Mouse (Mus musculus): Measurements from ENCODE around the gene Npas3. TPM values are rescaled to one million over a fixed set of nuclear protein-coding genes. Genes with fewer than 3 reads are reported as not detected.

Gene Npas3
- polyA plus RNA-seq, 1 experiment, result not detected

DNA sequence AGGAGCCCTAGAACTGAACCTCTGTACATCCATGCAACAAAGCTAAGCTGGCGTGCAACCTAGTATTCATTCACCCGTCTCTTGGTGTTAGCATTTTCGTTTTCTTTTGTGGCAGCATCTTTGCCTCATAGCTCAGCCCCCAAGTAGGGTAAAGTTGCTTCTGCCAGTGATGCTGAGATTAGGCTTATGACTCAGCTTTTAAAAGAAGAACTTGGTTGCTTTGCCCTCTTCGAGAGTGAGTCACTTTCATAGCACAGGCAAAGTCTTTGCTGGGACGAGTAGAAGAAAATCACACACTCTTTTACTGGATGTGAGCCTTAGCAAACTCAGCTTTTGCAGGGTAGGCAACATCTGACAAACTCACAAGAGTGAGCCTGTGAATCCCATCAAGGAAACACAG lies 332.7 kb downstream of the Npas3 start:
- H3K9me3 ChIP-seq (ENCODE audit: control insufficient read depth, low read length), result no peaks in the 10 kb centered on the region

DNA sequence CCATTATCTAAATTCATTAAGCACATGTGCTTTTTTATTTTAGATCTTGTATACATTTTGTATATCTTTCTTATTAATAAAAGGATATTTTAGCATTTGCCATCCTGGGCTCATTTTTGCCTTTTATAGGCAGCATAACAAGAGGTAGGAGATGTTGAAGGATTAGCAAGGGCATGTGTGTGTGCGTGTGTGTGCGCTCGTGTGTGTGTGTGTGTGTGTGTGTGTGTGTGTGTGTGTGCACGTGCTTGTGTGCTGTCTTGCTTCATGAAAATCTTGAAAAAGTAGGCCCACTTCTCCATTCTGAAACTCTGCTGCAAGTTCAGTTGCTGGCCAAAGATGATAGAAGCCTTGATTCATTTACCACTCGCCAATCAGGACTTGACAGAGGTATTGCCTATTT lies 338.8 kb downstream of the Npas3 start:
- no peaks in the 10 kb centered on the region for H3K36me3 ChIP-seq (ENCODE audit: control insufficient read depth)
- no peaks in the 10 kb centered on the region for H3K9me3 ChIP-seq (ENCODE audit: control insufficient read depth, low read length)
- no peaks in the 10 kb centered on the region for H3K27me3 ChIP-seq (ENCODE audit: control insufficient read depth)
- no peaks in the 10 kb centered on the region for H3K4me1 ChIP-seq (ENCODE audit: control insufficient read depth)
- H3K4me3 ChIP-seq (replicated peaks), result no peak overlapping the region
- TF ChIP-seq TAL1 (IDR thresholded peaks at IDR 0.05; ENCODE audit: low read length) (no peak), GATA1 (IDR thresholded peaks at IDR 0.05; ENCODE audit: low read length) (no peak)

More for the DNA sequence above, 332.7 kb downstream of the Npas3 start:
- no peaks in the 10 kb centered on the region for H3K4me1 ChIP-seq (ENCODE audit: control insufficient read depth)
- H3K36me3 ChIP-seq (ENCODE audit: control insufficient read depth), result no peaks in the 10 kb centered on the region
- no peak overlapping the region for H3K4me3 ChIP-seq (replicated peaks)
- TF ChIP-seq GATA1 (IDR thresholded peaks at IDR 0.05; ENCODE audit: low read length) (no peak), TAL1 (IDR thresholded peaks at IDR 0.05; ENCODE audit: low read length) (no peak)
- no peaks in the 10 kb centered on the region for H3K27me3 ChIP-seq (ENCODE audit: control insufficient read depth)

DNA sequence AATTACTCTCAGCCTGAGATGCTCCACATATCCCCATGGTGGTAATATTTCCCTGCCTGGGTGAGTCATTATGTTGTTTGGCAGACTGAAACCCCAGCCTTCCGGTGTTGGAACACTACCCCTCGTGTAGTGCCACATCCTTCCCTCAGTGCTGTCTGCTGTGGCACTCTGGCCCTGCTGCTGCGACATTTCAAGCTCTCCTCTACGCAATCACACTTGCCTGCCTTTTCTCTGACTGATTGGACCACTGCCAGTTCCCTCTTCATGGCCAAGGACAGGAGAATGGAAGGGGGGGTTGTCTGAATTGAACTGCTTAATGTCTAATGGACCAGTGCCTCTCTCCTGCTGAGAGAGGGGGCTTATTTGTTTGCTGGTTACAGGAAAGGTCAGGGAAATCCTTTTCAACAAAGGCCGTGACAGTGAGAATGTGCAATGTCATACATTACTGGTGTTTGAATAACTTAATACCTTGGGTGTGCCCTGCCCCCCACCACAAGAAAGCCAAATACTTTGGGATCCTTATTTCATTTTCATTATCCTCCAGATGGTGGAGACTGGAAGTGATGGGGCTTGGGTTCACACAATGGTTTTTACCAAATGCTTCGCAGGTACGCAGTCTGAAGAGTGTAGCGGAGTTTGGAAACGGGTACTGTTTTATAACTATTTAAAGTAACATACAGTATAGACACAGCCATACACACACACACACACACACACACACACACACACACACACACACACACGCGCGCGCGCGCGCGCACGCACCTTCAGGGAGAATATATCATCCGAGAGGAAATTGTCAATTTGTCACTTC lies 339.4 kb downstream of the Npas3 start:
- Histone ChIP-seq H3K36me3 (ENCODE audit: control insufficient read depth) (no peaks in the 10 kb centered on the region), H3K4me1 (ENCODE audit: control insufficient read depth) (no peaks in the 10 kb centered on the region), H3K9me3 (ENCODE audit: control insufficient read depth, low read length) (no peaks in the 10 kb centered on the region)

DNA sequence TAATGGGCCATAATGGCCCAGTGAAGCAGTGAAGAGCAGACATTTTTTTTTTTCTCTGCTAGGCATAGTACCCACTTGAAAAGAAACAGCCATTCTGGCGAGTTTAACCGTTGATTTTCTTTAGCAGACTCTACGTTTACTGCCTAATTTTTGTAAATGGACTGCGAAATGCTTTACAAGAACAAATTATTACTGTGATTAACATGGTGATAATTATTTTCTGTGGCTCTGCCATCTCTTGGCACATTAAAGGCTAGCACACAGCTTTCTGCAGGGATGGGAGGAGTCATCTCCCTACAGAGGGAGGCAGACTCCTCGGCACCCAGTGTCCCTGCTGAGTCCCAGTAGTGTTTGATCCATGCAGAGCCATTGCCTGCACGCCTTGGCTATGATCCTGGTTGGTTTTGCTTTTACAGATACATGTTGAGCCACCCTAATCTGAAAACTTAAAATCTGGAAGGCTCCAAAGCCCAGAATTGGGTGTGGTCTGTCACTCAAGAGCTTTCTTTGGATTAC lies 341.0 kb downstream of the Npas3 start:
- no peak overlapping the region for H3K4me3 ChIP-seq (replicated peaks)
- TF ChIP-seq GATA1 (IDR thresholded peaks at IDR 0.05; ENCODE audit: low read length), result no peak
- TF ChIP-seq TAL1 (IDR thresholded peaks at IDR 0.05; ENCODE audit: low read length), result no peak
- no peaks in the 10 kb centered on the region for H3K36me3 ChIP-seq (ENCODE audit: control insufficient read depth)
- H3K4me1 ChIP-seq (ENCODE audit: control insufficient read depth), result no peaks in the 10 kb centered on the region
- no peaks in the 10 kb centered on the region for H3K9me3 ChIP-seq (ENCODE audit: control insufficient read depth, low read length)
- H3K27me3 ChIP-seq (ENCODE audit: control insufficient read depth), result no peaks in the 10 kb centered on the region

More for the DNA sequence above, 339.4 kb downstream of the Npas3 start:
- H3K4me3 ChIP-seq (replicated peaks), result no peak overlapping the region
- H3K27me3 ChIP-seq (ENCODE audit: control insufficient read depth), result no peaks in the 10 kb centered on the region
- TF ChIP-seq TAL1 (IDR thresholded peaks at IDR 0.05; ENCODE audit: low read length), result no peak
- TF ChIP-seq GATA1 (IDR thresholded peaks at IDR 0.05; ENCODE audit: low read length), result no peak

DNA sequence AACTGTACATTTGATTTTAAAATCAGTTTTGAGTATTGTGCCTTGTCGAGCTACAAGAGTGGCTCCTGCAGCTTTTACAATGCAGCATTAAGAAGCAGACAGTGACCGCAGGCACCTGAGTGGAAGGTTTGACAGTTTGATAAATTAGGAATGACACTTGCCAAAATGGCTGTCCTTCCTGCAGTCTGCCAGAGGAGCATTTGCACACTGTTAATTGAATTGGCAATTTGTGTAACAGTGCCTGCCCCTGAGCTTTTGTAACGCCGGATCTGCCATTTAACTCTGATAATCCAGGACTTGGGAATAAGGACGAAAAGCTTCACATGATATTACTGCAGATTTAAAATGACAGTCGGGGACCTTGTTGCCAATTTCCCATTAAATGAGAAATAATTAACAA lies 357.2 kb downstream of the Npas3 start:
- Histone ChIP-seq H3K36me3 (ENCODE audit: control insufficient read depth) (no peaks in the 10 kb centered on the region), H3K27me3 (ENCODE audit: control insufficient read depth) (no peaks in the 10 kb centered on the region), H3K4me3 (replicated peaks) (no peak overlapping the region), H3K9me3 (ENCODE audit: control insufficient read depth, low read length) (no peaks in the 10 kb centered on the region), H3K4me1 (ENCODE audit: control insufficient read depth) (no peaks in the 10 kb centered on the region)
- TF ChIP-seq GATA1 (IDR thresholded peaks at IDR 0.05; ENCODE audit: low read length) (no peak), TAL1 (IDR thresholded peaks at IDR 0.05; ENCODE audit: low read length) (no peak)

DNA sequence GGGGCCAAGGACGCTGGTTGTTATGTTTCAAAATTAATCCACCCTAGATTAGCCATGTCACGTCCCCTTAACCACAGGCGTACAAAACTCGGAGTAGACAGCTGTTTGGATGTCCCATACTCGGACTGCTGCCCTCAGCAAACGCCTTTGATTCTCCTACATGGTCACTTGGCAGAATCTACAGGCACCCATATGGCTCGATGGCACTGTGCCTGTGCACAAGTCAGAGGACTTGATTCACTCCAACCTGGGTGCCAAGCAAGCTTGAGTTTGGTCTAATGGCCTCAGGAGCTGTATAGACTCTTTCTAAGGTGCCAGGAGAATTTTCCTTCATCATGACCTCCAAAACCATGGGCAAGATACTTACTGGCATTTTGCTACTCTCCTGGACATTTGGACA lies 363.6 kb downstream of the Npas3 start:
- H3K9me3 ChIP-seq (ENCODE audit: control insufficient read depth, low read length), result no peaks in the 10 kb centered on the region
- H3K36me3 ChIP-seq (ENCODE audit: control insufficient read depth), result no peaks in the 10 kb centered on the region
- no peak for TF ChIP-seq TAL1 (IDR thresholded peaks at IDR 0.05; ENCODE audit: low read length)
- no peak for TF ChIP-seq GATA1 (IDR thresholded peaks at IDR 0.05; ENCODE audit: low read length)
- H3K27me3 ChIP-seq (ENCODE audit: control insufficient read depth), result no peaks in the 10 kb centered on the region
- H3K4me1 ChIP-seq (ENCODE audit: control insufficient read depth), result no peaks in the 10 kb centered on the region
- no peak overlapping the region for H3K4me3 ChIP-seq (replicated peaks)

DNA sequence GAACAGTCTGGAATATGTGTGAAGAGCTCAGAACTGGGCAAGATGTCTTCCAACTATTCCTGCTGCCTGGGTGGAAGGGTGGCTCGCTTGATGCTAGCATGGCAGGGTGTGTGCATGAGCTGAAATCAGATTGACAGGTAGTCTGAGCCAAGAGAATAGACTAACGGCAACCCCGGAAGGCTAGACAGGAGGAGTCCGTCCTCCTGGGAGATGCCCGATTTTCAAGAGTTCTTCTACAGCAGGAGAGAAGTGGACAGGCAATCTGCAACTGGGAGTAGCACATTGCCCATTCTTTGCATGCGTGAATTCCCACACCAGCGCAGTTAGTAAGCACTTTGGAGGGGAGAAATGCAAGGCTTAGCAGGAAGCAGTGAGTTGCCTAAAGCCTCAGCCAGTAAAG lies 372.8 kb downstream of the Npas3 start:
- H3K4me3 ChIP-seq (replicated peaks), result no peak overlapping the region
- no peaks in the 10 kb centered on the region for H3K27me3 ChIP-seq (ENCODE audit: control insufficient read depth)
- H3K36me3 ChIP-seq (ENCODE audit: control insufficient read depth), result no peaks in the 10 kb centered on the region
- no peaks in the 10 kb centered on the region for H3K9me3 ChIP-seq (ENCODE audit: control insufficient read depth, low read length)
- TF ChIP-seq GATA1 (IDR thresholded peaks at IDR 0.05; ENCODE audit: low read length), result no peak
- no peak for TF ChIP-seq TAL1 (IDR thresholded peaks at IDR 0.05; ENCODE audit: low read length)
- H3K4me1 ChIP-seq (ENCODE audit: control insufficient read depth), result no peaks in the 10 kb centered on the region

DNA sequence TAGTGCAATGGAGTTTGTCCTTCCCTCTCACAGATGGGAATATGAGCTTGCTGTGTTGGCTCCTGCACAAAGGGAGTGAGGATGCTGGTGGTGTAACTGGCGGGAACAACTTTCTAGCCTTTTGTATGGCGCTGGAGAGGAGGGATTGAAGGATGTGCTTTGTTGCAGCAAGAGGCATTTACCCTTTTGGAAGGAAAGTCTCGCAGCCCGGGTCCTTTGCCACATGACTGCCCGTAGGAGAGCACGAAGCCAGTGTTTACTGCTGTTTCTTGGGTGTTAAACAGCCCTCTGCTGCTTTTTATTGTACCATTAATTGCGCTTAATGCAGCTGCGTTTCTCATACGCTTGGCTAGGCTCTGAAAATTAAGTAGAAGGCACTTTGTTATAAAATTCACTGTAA lies 375.3 kb downstream of the Npas3 start:
- Histone ChIP-seq H3K4me3 (replicated peaks) (no peak overlapping the region), H3K36me3 (ENCODE audit: control insufficient read depth) (no peaks in the 10 kb centered on the region), H3K27me3 (ENCODE audit: control insufficient read depth) (no peaks in the 10 kb centered on the region), H3K4me1 (ENCODE audit: control insufficient read depth) (no peaks in the 10 kb centered on the region), H3K9me3 (ENCODE audit: control insufficient read depth, low read length) (no peaks in the 10 kb centered on the region)
- no peak for TF ChIP-seq TAL1 (IDR thresholded peaks at IDR 0.05; ENCODE audit: low read length)
- TF ChIP-seq GATA1 (IDR thresholded peaks at IDR 0.05; ENCODE audit: low read length), result no peak

DNA sequence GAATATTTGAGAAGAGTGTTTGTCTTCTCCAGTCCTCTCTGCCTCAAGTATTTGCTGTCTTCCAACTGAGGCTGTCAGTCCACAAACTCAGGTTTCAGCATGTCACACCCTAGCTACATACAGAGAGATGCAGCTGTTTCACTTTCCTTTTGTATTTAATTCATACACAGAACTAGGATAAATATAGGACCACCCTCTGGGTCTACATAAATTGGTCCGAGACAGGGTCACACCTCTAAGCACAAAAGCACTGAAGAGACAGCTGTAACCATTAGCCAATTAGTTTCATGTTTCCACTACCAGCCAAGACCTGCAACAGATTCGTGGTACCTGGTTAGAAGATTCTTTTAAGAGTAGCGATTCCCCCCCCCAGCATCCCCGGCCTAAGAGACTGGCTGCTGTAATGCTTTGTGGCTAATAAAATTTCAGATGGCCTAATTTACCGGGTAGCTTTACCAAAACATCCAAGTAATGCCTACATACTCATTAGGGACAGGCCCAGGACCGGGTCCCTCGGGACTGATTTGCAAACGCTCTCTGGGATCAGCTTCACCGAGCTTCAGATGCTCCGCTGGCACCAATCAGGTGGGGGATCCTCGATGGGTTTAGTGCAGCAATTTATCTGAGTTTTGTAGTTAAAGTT lies 376.0 kb downstream of the Npas3 start:
- Histone ChIP-seq H3K4me3 (replicated peaks) (no peak overlapping the region), H3K4me1 (ENCODE audit: control insufficient read depth) (no peaks in the 10 kb centered on the region), H3K9me3 (ENCODE audit: control insufficient read depth, low read length) (no peaks in the 10 kb centered on the region), H3K27me3 (ENCODE audit: control insufficient read depth) (no peaks in the 10 kb centered on the region), H3K36me3 (ENCODE audit: control insufficient read depth) (no peaks in the 10 kb centered on the region)
- no peak for TF ChIP-seq GATA1 (IDR thresholded peaks at IDR 0.05; ENCODE audit: low read length)
- no peak for TF ChIP-seq TAL1 (IDR thresholded peaks at IDR 0.05; ENCODE audit: low read length)
